12 mouse cellular contexts compared by ENCODE assay signal in the genomic region with DNA sequence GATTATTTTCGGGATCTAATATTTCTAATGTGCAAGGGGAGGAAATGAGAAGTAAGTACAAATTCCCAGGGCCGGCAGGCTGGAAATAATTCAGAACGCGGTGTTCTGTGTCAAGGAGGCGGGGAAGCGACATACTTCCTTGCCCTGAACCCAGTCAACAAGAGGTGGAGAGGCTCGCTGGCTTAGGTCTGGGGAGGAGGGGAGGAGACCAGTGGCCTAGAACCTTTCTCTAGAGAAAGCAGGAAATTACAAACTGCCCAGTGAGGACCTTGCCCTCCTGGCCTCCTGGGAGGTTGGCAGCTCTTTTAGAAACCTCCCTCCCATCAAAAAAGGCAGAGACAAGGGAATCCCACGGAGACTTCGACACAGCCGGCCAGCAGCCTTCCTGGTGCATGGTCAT.
DNase-seq lines count a peak whose midpoint lies in the region; ATAC-seq and TF ChIP-seq lines count a peak whose summit lies in the region.
"Had no signal": no experiment of that assay in that cellular context is flagged by ENCODE, and none has a peak within 500 bp of the region (broad histone marks: within the 10 kb centered on the region; RNA-seq: fewer than 3 reads in every experiment).

No protein-coding gene starts in this region.

- H3K27ac ChIP-seq in kidney, embryonic 14.5 days (ENCODE audit: low read depth, low read length), result 0 out of 2 replicates have a peak overlapping the region, but pooled peaks have one; percentile 30
- H3K27ac ChIP-seq in hindbrain, embryonic 12.5 days, result no peak overlapping the region
- H3K27ac ChIP-seq in limb, embryonic 10.5 days, result no peak overlapping the region
- H3K27ac ChIP-seq: hindbrain, embryonic 13.5 days; limb, embryonic 15.5 days had no signal

- peak; percentile 28; the same call in 1 of the 2 replicates for ATAC-seq in kidney, embryonic 14.5 days (ENCODE audit: low FRiP score, low TSS enrichment)
- no peak for ATAC-seq in hindbrain, embryonic 12.5 days (ENCODE audit: low FRiP score)

- no peak for TF ChIP-seq CTCF in lung, adult 2 months (IDR thresholded peaks at IDR 0.05; ENCODE audit: insufficient read depth, low read length)

- H3K4me3 ChIP-seq in lung, adult 2 months (replicated peaks; ENCODE audit: extremely low read depth, low read depth, low read length), result no peak overlapping the region
- H3K4me3 ChIP-seq in kidney, embryonic 14.5 days (ENCODE audit: low read length), result no peak overlapping the region
- no peak overlapping the region for H3K4me3 ChIP-seq in hindbrain, embryonic 12.5 days
- no peak overlapping the region for H3K4me3 ChIP-seq in limb, embryonic 10.5 days
- H3K4me3 ChIP-seq: hindbrain, embryonic 13.5 days; limb, embryonic 15.5 days; myocyte had no signal

- TF ChIP-seq POLR2A in lung, adult 2 months (IDR thresholded peaks at IDR 0.05; ENCODE audit: borderline replicate concordance, extremely low read depth, low read depth, low read length), result 0 out of 2 replicates have a peak, but pooled peaks have one; percentile 13

- no peaks in the 10 kb centered on the region for H3K9me3 ChIP-seq in kidney, embryonic 14.5 days (ENCODE audit: control insufficient read depth, low read length)
- H3K9me3 ChIP-seq in hindbrain, embryonic 12.5 days (replicated peaks), result no peaks in the 10 kb centered on the region
- H3K9me3 ChIP-seq in limb, embryonic 10.5 days (replicated peaks), result no peaks in the 10 kb centered on the region
- H3K9me3 ChIP-seq: hindbrain, embryonic 13.5 days; limb, embryonic 15.5 days had no signal

- DNase-seq in adrenal gland, adult 8-10 months, result peak; percentile 47
- DNase-seq in adrenal gland, postnatal 25 days, result no peak
- DNase-seq in lung, adult 2 months, result peak; percentile 31
- DNase-seq in lung, postnatal 10 days, result no peak
- DNase-seq in skeletal muscle tissue, adult 2 months (ENCODE audit: low read depth, low spot score), result peak; percentile 34
- no peak for DNase-seq in limb, embryonic 10.5 days (ENCODE audit: low spot score)
- DNase-seq: cerebellum, adult 18-20 months had no signal

- H3K36me3 ChIP-seq in kidney, embryonic 14.5 days (ENCODE audit: control insufficient read depth, insufficient read depth, low read length), result no peaks in the 10 kb centered on the region
- 0 out of 2 replicates have a peak, but pooled peaks cover under 1% of the 10 kb centered on the region for H3K36me3 ChIP-seq in hindbrain, embryonic 12.5 days
- H3K36me3 ChIP-seq in limb, embryonic 10.5 days, result 0 out of 2 replicates have a peak, but pooled peaks cover 5% of the 10 kb centered on the region
- H3K36me3 ChIP-seq: hindbrain, embryonic 13.5 days; limb, embryonic 15.5 days had no signal

- H3K9ac ChIP-seq in kidney, embryonic 14.5 days (ENCODE audit: low read depth, low read length), result no peak overlapping the region
- no peak overlapping the region for H3K9ac ChIP-seq in hindbrain, embryonic 12.5 days
- H3K9ac ChIP-seq: hindbrain, embryonic 13.5 days; limb, embryonic 15.5 days had no signal

- H3K4me1 ChIP-seq in lung, adult 2 months (ENCODE audit: control insufficient read depth, insufficient read depth, low read length), result peaks cover 13% of the 10 kb centered on the region
- H3K4me1 ChIP-seq in kidney, embryonic 14.5 days (ENCODE audit: control insufficient read depth, insufficient read depth, low read length), result 0 out of 2 replicates have a peak, but pooled peaks cover 11% of the 10 kb centered on the region
- H3K4me1 ChIP-seq in hindbrain, embryonic 12.5 days, result peaks cover 19% of the 10 kb centered on the region
- H3K4me1 ChIP-seq in limb, embryonic 10.5 days, result peaks cover 18% of the 10 kb centered on the region

- 36% methylated on average over 10 of the region's 10 CpGs for WGBS in lung, adult 2 months
- 37% methylated on average over 10 of the region's 10 CpGs for WGBS in kidney, embryonic 14.5 days
- WGBS in hindbrain, embryonic 12.5 days, result 42% methylated on average over 10 of the region's 10 CpGs
- 74% methylated on average over 10 of the region's 10 CpGs for WGBS in limb, embryonic 10.5 days

- H3K4me2 ChIP-seq in kidney, embryonic 14.5 days (replicated peaks; ENCODE audit: low read depth, low read length), result no peak overlapping the region
- no peak overlapping the region for H3K4me2 ChIP-seq in hindbrain, embryonic 12.5 days (replicated peaks)
- H3K4me2 ChIP-seq: hindbrain, embryonic 13.5 days; limb, embryonic 15.5 days had no signal

- no peaks in the 10 kb centered on the region; the same call in 1 of the 2 replicates for H3K27me3 ChIP-seq in kidney, embryonic 14.5 days (ENCODE audit: control insufficient read depth, insufficient read depth, low read length)
- no peaks in the 10 kb centered on the region for H3K27me3 ChIP-seq in hindbrain, embryonic 12.5 days
- no peaks in the 10 kb centered on the region for H3K27me3 ChIP-seq in limb, embryonic 10.5 days (ENCODE audit: low read depth, poor library complexity, severe bottlenecking)
- H3K27me3 ChIP-seq: hindbrain, embryonic 13.5 days; limb, embryonic 15.5 days had no signal

Comparison
In these comparisons a context has a peak if more than half of its experiments do, and no peak if none do; other contexts are left out.
1. DNase-seq: peak in adrenal gland, adult 8-10 months (single experiment), lung, adult 2 months (single experiment) and skeletal muscle tissue, adult 2 months (single experiment); none in adrenal gland, postnatal 25 days (single experiment), lung, postnatal 10 days (single experiment) and limb, embryonic 10.5 days (single experiment).